Mouse (Mus musculus) heart, adult 2 months (tissue): Measurements from ENCODE around the gene Memo1. TPM values are rescaled to one million over a fixed set of nuclear protein-coding genes. Genes with fewer than 3 reads are reported as not detected.

Experiments
- DNase-seq, 2 experiments: peaks; one replicate each; pipeline ENCODE4 v3.0.0; 2021
- H3K27ac ChIP-seq: fragments of 200-600 bp; 2 replicates; pipeline ENCODE4 v1.8.1; 2022
- H3K27me3 ChIP-seq: fragments of 200-500 bp; 2 replicates; pipeline ENCODE4 v1.6.1; 2012; ENCODE audit warnings: mild to moderate bottlenecking, low read length, inconsistent platforms, mixed read lengths; ENCODE audit not compliant: control insufficient read depth, insufficient read depth
- H3K36me3 ChIP-seq: fragments of 200-500 bp; 2 replicates; pipeline ENCODE4 v1.6.1; 2012; ENCODE audit warnings: low read length, inconsistent platforms; ENCODE audit not compliant: control insufficient read depth, insufficient read depth
- H3K4me1 ChIP-seq: fragments of 200-500 bp; 2 replicates; pipeline ENCODE4 v1.6.1; 2011; ENCODE audit warnings: low read length; ENCODE audit not compliant: control insufficient read depth, insufficient read depth
- H3K4me3 ChIP-seq: fragments of 200-600 bp; 2 replicates; pipeline ENCODE4 v1.8.1; 2022
- H3K79me2 ChIP-seq: fragments of 200-500 bp; replicated peaks from 2 replicates; pipeline ENCODE4 v1.6.1; 2012; ENCODE audit warnings: mild to moderate bottlenecking, inconsistent platforms, low read length, moderate library complexity, mixed read lengths; ENCODE audit not compliant: control insufficient read depth, insufficient read depth
- H3K9ac ChIP-seq: fragments of 200-500 bp; 2 replicates; pipeline ENCODE4 v1.6.1; 2012; ENCODE audit warnings: low read depth, mild to moderate bottlenecking, control low read depth, inconsistent platforms, low read length, mixed read lengths
- CTCF ChIP-seq: fragments of 200-600 bp; IDR thresholded peaks from 2 replicates; pipeline ENCODE4 v1.8.1; 2022; ENCODE audit warnings: antibody characterized with exemption, mild to moderate bottlenecking, moderate library complexity
- EP300 ChIP-seq: fragments of 200-500 bp; IDR thresholded peaks from 2 replicates; pipeline ENCODE4 v1.6.1; 2011; ENCODE audit warnings: low read depth, low read length, control low read depth; ENCODE audit not compliant: insufficient read depth
- POLR2A ChIP-seq: fragments of 200-500 bp; IDR thresholded peaks from 2 replicates; pipeline ENCODE4 v1.6.1; 2011; ENCODE audit warnings: mild to moderate bottlenecking, low read depth, low read length, control low read depth; ENCODE audit not compliant: insufficient read depth
- WGBS: fragments of 180-500 bp; shearing (Covaris S2); methylation state at CpG from one replicate; pipeline ENCODE4 v1.1.7; 2018; 5-methylcytosine and 5-hydroxymethylcytosine counted together
- intact Hi-C: fragments of 180-260 bp; cut with DNase I; formaldehyde crosslinking; loops from one replicate; pipeline ENCODE4 v1.15.1; 2025
- polyA plus RNA-seq: library from polyadenylated mRNA; depleted of rRNA; stranded (reverse); fragments of >200 nt; gene quantifications from 2 replicates; pipeline ENCODE4 v1.2.3, GENCODE M21; 2012
- total RNA-seq, 2 experiments: library from RNA; stranded (reverse); gene quantifications; 2 replicates each; pipeline ENCODE4 v1.2.3; 2021

Memo1 gene
- total and polyA plus RNA-seq, 3 experiments = 56.7 to 70.8 (median 66.7) TPM

- intact Hi-C loops = loop anchor here (5.0 to 10.0 kb wide), 3 partner anchors 101 to 361 kb away; partner anchors contain the start of gene Slc30a6
- H3K27me3 ChIP-seq = no peaks in the 10 kb centered on the region
- peaks cover 5% of the 10 kb centered on the region for H3K36me3 ChIP-seq
- H3K9ac ChIP-seq = peak overlapping the region; percentile 100
- H3K79me2 ChIP-seq = peaks cover 2% of the 10 kb centered on the region
- DNase-seq = peak in 1 of 2 experiments; percentile 14
- TF ChIP-seq POLR2A (no peak), EP300 (no peak), CTCF (peak; percentile 61)
- peak overlapping the region; percentile 95 for H3K4me3 ChIP-seq
- WGBS = 41% methylated on average over 11 of the region's 11 CpGs
- peak overlapping the region; percentile 99 for H3K27ac ChIP-seq
- no peaks in the 10 kb centered on the region; the same call in 1 of the 2 replicates for H3K4me1 ChIP-seq
Measured at GRCm38 (mm10) chr17:74296076-74296823, 929 bp upstream of the Memo1 start.

- intact Hi-C loops = loop anchor here (1.0 to 10.0 kb wide), 6 partner anchors 22 to 360 kb away; partner anchors contain the start of genes Slc30a6 and Spast
- 0 out of 2 replicates have a peak, but pooled peaks have one; percentile 4 for TF ChIP-seq CTCF
- TF ChIP-seq POLR2A = no peak; the same call in 1 of the 2 replicates
- no peak for TF ChIP-seq EP300
- Histone ChIP-seq H3K27ac (peak overlapping the region; percentile 83), H3K79me2 (peaks cover 3% of the 10 kb centered on the region), H3K4me1 (peaks cover 1% of the 10 kb centered on the region), H3K9ac (peak overlapping the region; percentile 97), H3K36me3 (peaks cover 5% of the 10 kb centered on the region), H3K27me3 (no peaks in the 10 kb centered on the region), H3K4me3 (peak overlapping the region; percentile 91)
- peak; percentile 89 to 93 for DNase-seq
- WGBS = under 1% methylated on average over 54 of the region's 80 CpGs
Measured at GRCm38 (mm10) chr17:74294426-74295025, 795 bp downstream of the Memo1 start.

GRCm38 (mm10) chr17:74293687-74294425 lies 1.5 kb downstream of the Memo1 start:
- intact Hi-C loops = loop anchor here (2.0 to 10.0 kb wide), 4 partner anchors 45 to 359 kb away; partner anchors contain the start of gene Spast
- peak overlapping the region; percentile 83 for H3K27ac ChIP-seq
- H3K4me3 ChIP-seq = peak overlapping the region; percentile 91
- no peaks in the 10 kb centered on the region for H3K27me3 ChIP-seq
- no peak for DNase-seq
- peaks cover 3% of the 10 kb centered on the region for H3K79me2 ChIP-seq
- H3K9ac ChIP-seq = peak overlapping the region; percentile 97
- peaks cover 5% of the 10 kb centered on the region for H3K36me3 ChIP-seq
- TF ChIP-seq EP300 (no peak), CTCF (no peak), POLR2A (no peak)
- H3K4me1 ChIP-seq = peaks cover 2% of the 10 kb centered on the region
- WGBS = 2% methylated on average over 18 of the region's 18 CpGs

- Histone ChIP-seq H3K27me3 (no peaks in the 10 kb centered on the region), H3K4me3 (no peak overlapping the region), H3K79me2 (peaks cover 9% of the 10 kb centered on the region), H3K27ac (no peak overlapping the region), H3K9ac (no peak overlapping the region), H3K36me3 (peaks cover 5% of the 10 kb centered on the region), H3K4me1 (peaks cover 5% of the 10 kb centered on the region)
- TF ChIP-seq CTCF = no peak
- no peak for TF ChIP-seq EP300
- no peak for TF ChIP-seq POLR2A
- 81% methylated on average over 4 of the region's 4 CpGs for WGBS
- intact Hi-C loops = loop anchor here (5.0 to 10.0 kb wide), 3 partner anchors 94 to 357 kb away; no protein-coding TSS in a partner anchor
- DNase-seq = no peak
Measured at GRCm38 (mm10) chr17:74291640-74292361, 3.5 kb downstream of the Memo1 start.

- H3K27ac ChIP-seq = no peak overlapping the region
- DNase-seq = no peak
- peaks cover 5% of the 10 kb centered on the region for H3K4me1 ChIP-seq
- H3K79me2 ChIP-seq = peaks cover 9% of the 10 kb centered on the region
- TF ChIP-seq POLR2A = no peak
- no peak for TF ChIP-seq EP300
- TF ChIP-seq CTCF = no peak
- no peaks in the 10 kb centered on the region for H3K27me3 ChIP-seq
- H3K9ac ChIP-seq = no peak overlapping the region
- no peak overlapping the region for H3K4me3 ChIP-seq
- peaks cover 5% of the 10 kb centered on the region for H3K36me3 ChIP-seq
- intact Hi-C loops = loop anchor here (5.0 to 10.0 kb wide), 3 partner anchors 94 to 356 kb away; no protein-coding TSS in a partner anchor
Measured at GRCm38 (mm10) chr17:74290869-74291268, 4.5 kb downstream of the Memo1 start.
